In the genomic region with DNA sequence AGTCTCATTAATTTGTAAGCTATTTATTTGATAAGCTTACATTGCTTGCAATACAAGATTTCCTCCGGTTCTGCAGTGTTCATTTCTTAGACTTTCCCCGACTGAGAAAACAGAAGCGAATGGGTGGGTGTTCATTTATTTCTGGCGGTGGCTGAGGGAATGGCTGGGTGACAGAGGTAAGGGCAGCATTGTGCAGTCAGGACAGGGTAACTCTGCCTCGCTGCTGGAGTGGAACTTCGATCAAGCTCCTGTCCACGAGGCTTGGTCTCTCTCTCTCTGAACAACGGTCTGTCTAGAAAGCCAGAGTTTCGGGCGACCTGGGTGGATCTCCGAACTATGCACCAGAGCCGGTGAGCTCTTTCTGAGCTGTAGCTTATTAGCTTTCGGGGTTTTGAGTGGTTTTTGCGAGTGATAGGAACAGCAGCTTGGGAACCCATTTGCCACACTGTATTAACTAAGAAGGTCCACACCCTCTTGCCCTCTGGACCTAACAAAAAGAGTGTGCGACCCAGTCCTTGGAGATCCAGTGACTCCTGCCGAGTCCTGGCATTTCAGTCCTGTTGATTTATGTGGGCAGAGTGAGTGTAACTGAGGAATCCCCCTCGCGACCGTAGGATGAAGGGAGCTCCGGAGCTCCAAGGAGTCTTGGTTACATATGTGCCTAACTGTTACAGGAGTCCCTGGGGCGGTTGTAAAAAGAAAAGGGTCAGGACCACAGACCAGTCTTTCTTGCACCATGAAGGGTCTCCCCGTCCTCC, we compare ENCODE assay signal across 9 mouse cellular contexts. TPM values are rescaled to one million over a fixed set of nuclear protein-coding genes. Genes with fewer than 3 reads are reported as not detected.
DNase-seq lines count a peak whose midpoint lies in the region; ATAC-seq and TF ChIP-seq lines count a peak whose summit lies in the region.
"Had no signal": no experiment of that assay in that cellular context is flagged by ENCODE, and none has a peak within 500 bp of the region (broad histone marks: within the 10 kb centered on the region; RNA-seq: fewer than 3 reads in every experiment).

No protein-coding gene starts in this region.

- DNase-seq in left cerebral cortex, adult 2 months (ENCODE audit: extremely low spot score in 1 of 2, low spot score in 2 of 2): no peak
- no peak for DNase-seq in left cerebral cortex, adult 8-10 months (ENCODE audit: low spot score in 2 of 2)
- no peak for DNase-seq in embryonic facial prominence, embryonic 14.5 days (ENCODE audit: low spot score)
- no peak for DNase-seq in hindbrain, postnatal 0 days (ENCODE audit: low spot score)
- DNase-seq in layer of hippocampus, adult 11-12 months (ENCODE audit: low spot score): no peak
- DNase-seq in layer of hippocampus, postnatal 36 days: no peak
- DNase-seq in layer of hippocampus, adult 9-10 months (ENCODE audit: low spot score): no peak

- H3K9me3 ChIP-seq in embryonic facial prominence, embryonic 14.5 days (ENCODE audit: control insufficient read depth, low read length): no peaks in the 10 kb centered on the region
- no peaks in the 10 kb centered on the region for H3K9me3 ChIP-seq in hindbrain, postnatal 0 days (ENCODE audit: low read length)

- H3K4me1 ChIP-seq in embryonic facial prominence, embryonic 14.5 days (ENCODE audit: control insufficient read depth, insufficient read depth, low read length): no peaks in the 10 kb centered on the region
- no peaks in the 10 kb centered on the region for H3K4me1 ChIP-seq in hindbrain, postnatal 0 days (ENCODE audit: insufficient read depth, low read length)

- no peak; the same call in 1 of the 2 replicates for TF ChIP-seq CTCF in left cerebral cortex, adult 2 months (IDR thresholded peaks at IDR 0.05)
- TF ChIP-seq CTCF in hindbrain, postnatal 0 days (IDR thresholded peaks at IDR 0.05; ENCODE audit: low read depth): no peak

- no peak overlapping the region for H3K27ac ChIP-seq in left cerebral cortex, adult 2 months
- no peak overlapping the region for H3K27ac ChIP-seq in embryonic facial prominence, embryonic 14.5 days (replicated peaks; ENCODE audit: low read depth, low read length)
- H3K27ac ChIP-seq in hindbrain, postnatal 0 days: no peak overlapping the region

- peak overlapping the region; percentile 72 for H3K4me2 ChIP-seq in embryonic facial prominence, embryonic 14.5 days (ENCODE audit: low read depth, low read length)
- peak overlapping the region; percentile 93 for H3K4me2 ChIP-seq in hindbrain, postnatal 0 days (ENCODE audit: low read depth, low read length)

- H3K4me3 ChIP-seq in left cerebral cortex, adult 2 months: peak overlapping the region; percentile 56
- H3K4me3 ChIP-seq in embryonic facial prominence, embryonic 14.5 days (ENCODE audit: low read depth, low read length): peak overlapping the region; percentile 50
- peak overlapping the region; percentile 56 for H3K4me3 ChIP-seq in hindbrain, postnatal 0 days (ENCODE audit: low read length)

- H3K27me3 ChIP-seq in embryonic facial prominence, embryonic 14.5 days (replicated peaks; ENCODE audit: control insufficient read depth, insufficient read depth, low read length): no peaks in the 10 kb centered on the region; the same call in 1 of the 2 replicates
- H3K27me3 ChIP-seq in hindbrain, postnatal 0 days (ENCODE audit: insufficient read depth, low read length): no peaks in the 10 kb centered on the region

- intact Hi-C loops in left cerebral cortex, adult 2 months (cut with DNase I): no loop called here

- 12% methylated on average over 22 of the region's 22 CpGs for whole genome bisulfite sequencing in embryonic facial prominence, embryonic 14.5 days
- 17% methylated on average over 22 of the region's 22 CpGs for WGBS in hindbrain, postnatal 0 days

- ATAC-seq in embryonic facial prominence, embryonic 14.5 days (ENCODE audit: low read depth): peak; percentile 19
- ATAC-seq in hindbrain, postnatal 0 days: peak; percentile 35; the same call in 1 of the 2 replicates
- ATAC-seq in megakaryocyte-erythroid progenitor cell, adult 5-6 weeks (replicated peaks; ENCODE audit: low FRiP score, low TSS enrichment, poor library complexity, severe bottlenecking): peak; percentile 29

- peak overlapping the region; percentile 66 for H3K9ac ChIP-seq in embryonic facial prominence, embryonic 14.5 days (ENCODE audit: low read depth, low read length)
- H3K9ac ChIP-seq in hindbrain, postnatal 0 days (replicated peaks; ENCODE audit: low read length): peak overlapping the region; percentile 58

- H3K36me3 ChIP-seq in embryonic facial prominence, embryonic 14.5 days (ENCODE audit: control insufficient read depth, insufficient read depth, low read length): no peaks in the 10 kb centered on the region
- no peaks in the 10 kb centered on the region for H3K36me3 ChIP-seq in hindbrain, postnatal 0 days (ENCODE audit: insufficient read depth, low read length)

RNA-seq across cellular contexts. Expression of a gene that starts 0.5 kb away (rescaled TPM):
- total RNA-seq in left cerebral cortex, adult 2 months (2021): 10 to 100 TPM in 1 of 2 experiments, 1 to 10 TPM in 1; 8.2 to 10.2 TPM
- total RNA-seq in left cerebral cortex, adult 8-10 months (2022): 1 to 10 TPM; 4.8 to 8.5 (median 5.6) TPM
- polyA plus RNA-seq in embryonic facial prominence, embryonic 14.5 days (2014; fragmentation: Nextera tagmentation; extraction: Ambion mirVana): 2.6 and 4.1 TPM in 2 replicates
- total RNA-seq in hindbrain, postnatal 0 days (2014; rRNA removed): 2.0 and 3.9 TPM in 2 replicates
- polyA plus RNA-seq in hindbrain, postnatal 0 days (2015; fragmentation: Nextera tagmentation; extraction: Ambion mirVana): 3.8 and 4.1 TPM in 2 replicates
- total RNA-seq in megakaryocyte-erythroid progenitor cell, adult 5-6 weeks (2014; fragmentation: Nextera tagmentation): not detected in 2 replicates
- not detected in 2 replicates for total RNA-seq in megakaryocyte-erythroid progenitor cell, adult 5-6 weeks (2017)
- 10 to 100 TPM in 1 of 2 experiments, 1 to 10 TPM in 1; 7.6 to 11.1 TPM for total RNA-seq in layer of hippocampus, postnatal 36 days (2021)

RNA-seq across cellular contexts. Expression of a gene that starts 54.6 kb away (rescaled TPM):
- not detected for total RNA-seq in left cerebral cortex, adult 2 months (2021)
- under 1 TPM in 1 of 4 experiments, not detected in 3; 0.73 TPM for total RNA-seq in left cerebral cortex, adult 8-10 months (2022)
- polyA plus RNA-seq in embryonic facial prominence, embryonic 14.5 days (2014; fragmentation: Nextera tagmentation; extraction: Ambion mirVana): not detected in 2 replicates
- total RNA-seq in hindbrain, postnatal 0 days (2014; rRNA removed): not detected in 2 replicates
- polyA plus RNA-seq in hindbrain, postnatal 0 days (2015; fragmentation: Nextera tagmentation; extraction: Ambion mirVana): not detected in 2 replicates
- total RNA-seq in megakaryocyte-erythroid progenitor cell, adult 5-6 weeks (2014; fragmentation: Nextera tagmentation): not detected in 2 replicates
- not detected in 2 replicates for total RNA-seq in megakaryocyte-erythroid progenitor cell, adult 5-6 weeks (2017)
- not detected for total RNA-seq in layer of hippocampus, postnatal 36 days (2021)
- total RNA-seq: left cerebral cortex, adult 18-20 months had no signal
